Mouse (Mus musculus): Measurements from ENCODE around the gene Rasl11b. TPM values are rescaled to one million over a fixed set of nuclear protein-coding genes. Genes with fewer than 3 reads are reported as not detected.

Gene Rasl11b
- polyA plus RNA-seq, 1 experiment from 2014 or later = 23.0 TPM

DNA sequence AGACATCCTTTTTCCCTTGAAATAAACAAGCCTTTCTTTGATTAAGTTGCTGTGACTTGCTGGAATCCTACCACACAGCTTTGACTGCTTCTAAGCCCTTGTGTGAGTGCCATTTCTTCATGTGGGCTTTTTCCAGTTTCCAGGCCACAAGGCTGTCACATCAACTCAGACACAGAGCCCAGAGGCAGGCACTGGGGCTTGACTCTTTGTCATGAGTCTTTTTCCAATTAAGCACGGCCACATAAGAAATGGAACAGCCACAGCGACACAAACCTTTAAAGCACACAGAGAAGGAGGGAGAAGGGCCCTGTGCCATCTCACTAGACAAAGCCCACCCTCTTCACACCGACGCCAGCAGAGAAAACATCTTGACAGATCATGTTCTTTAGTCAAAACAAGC lies 23.4 kb downstream of the Rasl11b start:
- no peak overlapping the region for H3K27ac ChIP-seq
- no peak overlapping the region for H3K4me2 ChIP-seq
- no peaks in the 10 kb centered on the region for H3K36me3 ChIP-seq (ENCODE audit: poor library complexity, severe bottlenecking)
- H3K9ac ChIP-seq = no peak overlapping the region
- no peaks in the 10 kb centered on the region for H3K9me3 ChIP-seq (replicated peaks)
- H3K27me3 ChIP-seq = no peaks in the 10 kb centered on the region
- no peak overlapping the region for H3K4me3 ChIP-seq
- peaks cover 14% of the 10 kb centered on the region for H3K4me1 ChIP-seq
- no peak for ATAC-seq
- 59% methylated on average over 4 of the region's 4 CpGs for WGBS

- H3K9me3 ChIP-seq (replicated peaks) = no peaks in the 10 kb centered on the region
- no peaks in the 10 kb centered on the region for H3K4me1 ChIP-seq
- no peak overlapping the region for H3K4me2 ChIP-seq
- 84% methylated on average over 4 of the region's 4 CpGs for WGBS
- no peaks in the 10 kb centered on the region for H3K27me3 ChIP-seq
- no peak overlapping the region for H3K9ac ChIP-seq
- H3K4me3 ChIP-seq = no peak overlapping the region
- H3K27ac ChIP-seq = no peak overlapping the region
- no peak for ATAC-seq
- no peaks in the 10 kb centered on the region for H3K36me3 ChIP-seq (ENCODE audit: poor library complexity, severe bottlenecking)
Measured at GRCm38 (mm10) chr5:74222626-74223025, 27.5 kb downstream of the Rasl11b start.

GRCm38 (mm10) chr5:74224480-74224879 lies 29.4 kb downstream of the Rasl11b start:
- Histone ChIP-seq H3K4me1 (no peaks in the 10 kb centered on the region), H3K36me3 (ENCODE audit: poor library complexity, severe bottlenecking) (no peaks in the 10 kb centered on the region), H3K9ac (no peak overlapping the region), H3K4me2 (no peak overlapping the region), H3K4me3 (no peak overlapping the region), H3K9me3 (replicated peaks) (no peaks in the 10 kb centered on the region), H3K27ac (no peak overlapping the region), H3K27me3 (no peaks in the 10 kb centered on the region)
- ATAC-seq = no peak
- whole genome bisulfite sequencing = 90% methylated on average over 6 of the region's 6 CpGs

DNA sequence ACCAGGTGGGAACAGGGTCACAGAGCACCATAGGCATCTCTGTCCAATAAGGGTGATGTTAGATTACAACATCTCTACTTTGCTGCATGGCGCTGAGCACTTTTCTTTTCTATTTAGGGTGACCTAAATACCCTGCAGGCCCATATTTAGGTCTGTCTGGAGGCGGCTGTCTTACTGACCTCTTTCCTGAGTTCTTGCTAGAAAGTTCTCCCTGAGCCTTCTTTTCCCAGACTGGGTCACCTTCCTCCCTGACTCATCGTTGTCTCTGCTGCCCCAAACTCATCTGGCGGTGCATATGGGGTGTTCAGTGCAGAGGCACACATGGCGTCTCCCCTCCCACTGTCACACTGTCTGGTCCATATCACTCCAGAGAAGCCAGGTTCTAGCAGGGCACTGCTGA lies 31.1 kb downstream of the Rasl11b start:
- Histone ChIP-seq H3K36me3 (ENCODE audit: poor library complexity, severe bottlenecking) (no peaks in the 10 kb centered on the region), H3K9ac (no peak overlapping the region), H3K27ac (no peak overlapping the region), H3K9me3 (replicated peaks) (no peaks in the 10 kb centered on the region), H3K4me3 (no peak overlapping the region), H3K27me3 (no peaks in the 10 kb centered on the region), H3K4me1 (no peaks in the 10 kb centered on the region), H3K4me2 (no peak overlapping the region)
- ATAC-seq = no peak
- WGBS = 93% methylated on average over 5 of the region's 5 CpGs

GRCm38 (mm10) chr5:74227352-74227751 lies 32.3 kb downstream of the Rasl11b start:
- H3K4me2 ChIP-seq = no peak overlapping the region
- H3K36me3 ChIP-seq (ENCODE audit: poor library complexity, severe bottlenecking) = no peaks in the 10 kb centered on the region
- 91% methylated on average over 6 of the region's 6 CpGs for WGBS
- H3K4me3 ChIP-seq = no peak overlapping the region
- ATAC-seq = no peak
- H3K9ac ChIP-seq = no peak overlapping the region
- H3K4me1 ChIP-seq = no peaks in the 10 kb centered on the region
- H3K9me3 ChIP-seq (replicated peaks) = no peaks in the 10 kb centered on the region
- no peak overlapping the region for H3K27ac ChIP-seq
- no peaks in the 10 kb centered on the region for H3K27me3 ChIP-seq

DNA sequence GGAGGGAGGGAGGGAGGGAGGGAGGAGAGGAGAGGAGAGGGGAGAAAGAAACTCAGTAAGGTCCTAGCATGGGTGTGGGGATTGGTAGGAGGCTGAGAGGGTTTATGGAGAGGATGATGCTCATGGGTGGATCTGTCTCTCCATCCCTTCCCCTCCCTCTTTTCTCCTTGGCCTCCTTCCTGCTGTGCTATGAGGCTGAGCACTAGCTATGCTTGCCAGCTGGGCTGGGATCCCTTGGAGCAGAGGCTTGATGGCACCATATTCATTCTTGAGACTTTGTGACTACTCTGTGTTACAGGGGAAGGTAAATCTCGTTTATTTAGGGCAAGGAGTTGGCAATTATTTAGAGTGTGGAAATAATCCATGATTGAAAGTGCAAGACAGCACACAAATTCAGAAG lies 33.9 kb downstream of the Rasl11b start:
- H3K27me3 ChIP-seq = no peaks in the 10 kb centered on the region
- H3K9ac ChIP-seq = no peak overlapping the region
- H3K27ac ChIP-seq = no peak overlapping the region
- H3K4me3 ChIP-seq = no peak overlapping the region
- WGBS = 45% methylated on average over 1 of the region's 1 CpGs
- no peak overlapping the region for H3K4me2 ChIP-seq
- no peaks in the 10 kb centered on the region for H3K36me3 ChIP-seq (ENCODE audit: poor library complexity, severe bottlenecking)
- H3K9me3 ChIP-seq (replicated peaks) = no peaks in the 10 kb centered on the region
- H3K4me1 ChIP-seq = no peaks in the 10 kb centered on the region
- ATAC-seq = no peak

DNA sequence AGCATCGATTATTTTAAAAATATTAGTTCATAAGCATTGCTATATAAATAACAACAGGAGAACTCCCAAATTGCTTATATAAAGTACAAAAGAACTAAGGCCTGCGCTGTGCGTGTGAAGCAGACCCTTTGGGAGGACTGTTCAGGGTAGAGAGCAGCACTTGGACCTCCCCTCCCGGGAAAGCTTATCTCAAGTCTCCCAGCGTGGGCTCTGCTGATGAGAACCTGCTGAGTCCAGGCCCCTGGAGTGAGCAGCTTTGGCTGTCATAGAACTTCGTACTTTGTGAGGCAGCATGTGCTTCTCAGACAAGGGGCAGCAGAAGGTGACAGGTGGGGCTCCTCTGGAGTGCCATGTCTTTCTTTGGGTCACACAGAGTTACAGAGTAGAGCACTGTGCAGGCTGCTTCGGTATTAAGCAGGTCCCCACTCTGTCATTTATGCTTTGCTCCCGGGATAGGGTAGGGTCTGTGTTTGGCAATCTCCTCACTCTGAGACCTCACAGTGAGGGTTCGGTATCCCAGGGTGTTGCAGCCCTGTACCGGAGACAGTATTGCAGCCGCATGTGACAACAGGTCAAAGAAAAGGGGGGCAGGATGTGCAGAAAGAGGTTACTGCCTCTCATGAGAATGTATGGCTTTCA lies 34.8 kb downstream of the Rasl11b start:
- WGBS = 60% methylated on average over 11 of the region's 11 CpGs
- H3K27me3 ChIP-seq = no peaks in the 10 kb centered on the region
- H3K9ac ChIP-seq = no peak overlapping the region
- no peak overlapping the region for H3K4me2 ChIP-seq
- H3K4me1 ChIP-seq = no peaks in the 10 kb centered on the region
- no peak overlapping the region for H3K27ac ChIP-seq
- H3K36me3 ChIP-seq (ENCODE audit: poor library complexity, severe bottlenecking) = no peaks in the 10 kb centered on the region
- ATAC-seq = no peak
- H3K4me3 ChIP-seq = no peak overlapping the region
- H3K9me3 ChIP-seq (replicated peaks) = no peaks in the 10 kb centered on the region

DNA sequence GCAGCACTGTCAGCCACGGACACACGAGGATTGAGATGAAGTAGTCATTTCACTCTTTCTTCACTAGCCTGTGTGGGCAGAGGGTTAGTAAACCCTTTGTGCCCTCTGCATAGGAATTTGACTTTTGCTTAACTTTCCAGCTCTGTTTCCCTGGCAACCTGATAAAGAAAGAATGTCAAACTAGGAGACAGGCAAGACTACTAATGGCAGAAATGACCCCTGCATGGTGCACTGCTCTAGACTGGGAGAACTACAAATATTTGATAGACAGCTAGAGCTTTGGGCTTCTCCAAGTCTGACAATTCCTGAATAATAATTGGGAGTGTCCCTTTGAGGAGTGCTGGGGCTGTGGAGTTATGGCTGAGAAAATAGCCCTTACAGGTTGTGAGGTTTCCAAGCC lies 35.4 kb downstream of the Rasl11b start:
- ATAC-seq = no peak
- H3K27ac ChIP-seq = no peak overlapping the region
- no peaks in the 10 kb centered on the region for H3K4me1 ChIP-seq
- no peaks in the 10 kb centered on the region for H3K27me3 ChIP-seq
- no peaks in the 10 kb centered on the region for H3K36me3 ChIP-seq (ENCODE audit: poor library complexity, severe bottlenecking)
- WGBS = 54% methylated on average over 2 of the region's 2 CpGs
- no peak overlapping the region for H3K4me2 ChIP-seq
- H3K9ac ChIP-seq = no peak overlapping the region
- H3K4me3 ChIP-seq = no peak overlapping the region
- H3K9me3 ChIP-seq (replicated peaks) = no peaks in the 10 kb centered on the region

- Histone ChIP-seq H3K27me3 (no peaks in the 10 kb centered on the region), H3K9me3 (replicated peaks) (no peaks in the 10 kb centered on the region), H3K36me3 (ENCODE audit: poor library complexity, severe bottlenecking) (no peaks in the 10 kb centered on the region), H3K4me3 (no peak overlapping the region), H3K4me2 (no peak overlapping the region), H3K9ac (no peak overlapping the region), H3K4me1 (no peaks in the 10 kb centered on the region), H3K27ac (no peak overlapping the region)
- WGBS = 91% methylated on average over 7 of the region's 7 CpGs
- no peak for ATAC-seq
Measured at GRCm38 (mm10) chr5:74233808-74234207, 38.7 kb downstream of the Rasl11b start.

- Histone ChIP-seq H3K4me2 (no peak overlapping the region), H3K36me3 (ENCODE audit: poor library complexity, severe bottlenecking) (no peaks in the 10 kb centered on the region), H3K4me1 (no peaks in the 10 kb centered on the region), H3K27ac (no peak overlapping the region), H3K9ac (no peak overlapping the region), H3K27me3 (no peaks in the 10 kb centered on the region), H3K4me3 (no peak overlapping the region), H3K9me3 (replicated peaks) (no peaks in the 10 kb centered on the region)
- WGBS = 83% methylated on average over 1 of the region's 1 CpGs
- ATAC-seq = no peak
Measured at GRCm38 (mm10) chr5:74239369-74239768, 44.3 kb downstream of the Rasl11b start.

- H3K27ac ChIP-seq = no peak overlapping the region
- WGBS = 75% methylated on average over 8 of the region's 8 CpGs
- no peak overlapping the region for H3K4me2 ChIP-seq
- peaks cover 6% of the 10 kb centered on the region; the same call in 1 of the 2 replicates for H3K4me1 ChIP-seq
- no peak overlapping the region for H3K9ac ChIP-seq
- no peak for ATAC-seq
- no peak overlapping the region for H3K4me3 ChIP-seq
- H3K27me3 ChIP-seq = no peaks in the 10 kb centered on the region
- H3K9me3 ChIP-seq (replicated peaks) = no peaks in the 10 kb centered on the region
- H3K36me3 ChIP-seq (ENCODE audit: poor library complexity, severe bottlenecking) = no peaks in the 10 kb centered on the region
Measured at GRCm38 (mm10) chr5:74240298-74240697, 45.2 kb downstream of the Rasl11b start.

GRCm38 (mm10) chr5:74240926-74241680 lies 46.0 kb downstream of the Rasl11b start:
- no peak for ATAC-seq
- Histone ChIP-seq H3K4me2 (no peak overlapping the region), H3K27me3 (no peaks in the 10 kb centered on the region), H3K4me1 (peaks cover 13% of the 10 kb centered on the region), H3K27ac (no peak overlapping the region), H3K36me3 (ENCODE audit: poor library complexity, severe bottlenecking) (no peaks in the 10 kb centered on the region), H3K4me3 (no peak overlapping the region), H3K9ac (no peak overlapping the region), H3K9me3 (replicated peaks) (no peaks in the 10 kb centered on the region)
- 67% methylated on average over 13 of the region's 13 CpGs for WGBS

DNA sequence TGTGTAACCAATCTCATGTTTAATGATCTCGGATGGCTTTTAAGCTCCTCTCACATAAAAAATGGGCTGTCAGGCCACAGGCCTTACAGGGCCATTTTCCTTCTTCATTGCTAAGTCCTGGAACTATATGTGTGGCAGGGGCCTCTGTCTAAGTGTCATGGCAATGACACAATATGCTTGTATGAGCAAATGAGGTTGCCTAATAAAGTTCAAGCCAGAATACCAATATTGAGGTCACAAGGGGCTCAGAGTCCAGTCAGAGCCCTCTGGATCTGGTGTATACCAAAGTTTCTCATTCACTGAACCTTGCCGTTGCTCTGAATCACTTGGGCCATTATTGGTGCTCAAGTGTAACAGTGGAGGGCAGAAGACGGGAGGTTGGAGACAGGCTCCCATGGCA lies 47.6 kb downstream of the Rasl11b start:
- WGBS = 75% methylated on average over 3 of the region's 3 CpGs
- Histone ChIP-seq H3K4me1 (peaks cover 23% of the 10 kb centered on the region), H3K27ac (no peak overlapping the region), H3K27me3 (no peaks in the 10 kb centered on the region), H3K4me3 (no peak overlapping the region), H3K36me3 (ENCODE audit: poor library complexity, severe bottlenecking) (no peaks in the 10 kb centered on the region), H3K4me2 (no peak overlapping the region), H3K9me3 (replicated peaks) (no peaks in the 10 kb centered on the region), H3K9ac (no peak overlapping the region)
- ATAC-seq = no peak
